Mouse (Mus musculus) G1E (cell line): ENCODE measurements around the gene Ccr8. TPM values are rescaled to one million over a fixed set of nuclear protein-coding genes. Genes with fewer than 3 reads are reported as not detected.

Experiments
- ATAC-seq: 2 replicates; pipeline ENCODE4 v1.8.0; 2016; ENCODE audit warnings: mild to moderate bottlenecking; ENCODE audit not compliant: insufficient number of reproducible peaks, poor library complexity, low FRiP score, severe bottlenecking; ENCODE audit errors: extremely low read depth
- DNase-seq: peaks from one replicate; pipeline ENCODE4 v3.0.0; 2012; ENCODE audit warnings: low spot score
- H3K27me3 ChIP-seq: 2 replicates; pipeline ENCODE4 v1.6.1; 2012; ENCODE audit warnings: mild to moderate bottlenecking, low read length, inconsistent platforms; ENCODE audit not compliant: insufficient read depth
- H3K36me3 ChIP-seq: replicated peaks from 2 replicates; pipeline ENCODE3; 2012; ENCODE audit warnings: mild to moderate bottlenecking, inconsistent platforms
- H3K4me1 ChIP-seq: 2 replicates; pipeline ENCODE4 v1.6.1; 2012; ENCODE audit warnings: low read depth, low read length, inconsistent platforms, mixed read lengths; ENCODE audit not compliant: insufficient read depth
- H3K4me3 ChIP-seq: 2 replicates; pipeline ENCODE4 v1.5.1; 2012; ENCODE audit warnings: low read depth, mild to moderate bottlenecking, inconsistent platforms, low read length, moderate library complexity, mixed read lengths
- H3K9me3 ChIP-seq: replicated peaks from 2 replicates; pipeline ENCODE4 v1.6.1; 2012; ENCODE audit warnings: inconsistent platforms
- CTCF ChIP-seq: IDR thresholded peaks from 2 replicates; pipeline ENCODE4 v1.5.1; 2012; ENCODE audit warnings: low read depth, low read length, inconsistent platforms, mixed read lengths
- GATA1 ChIP-seq: IDR thresholded peaks from 2 replicates; pipeline ENCODE4 v1.6.1; 2012; ENCODE audit warnings: borderline replicate concordance, low read length, inconsistent platforms, mixed read lengths
- GATA2 ChIP-seq: IDR thresholded peaks from 2 replicates; pipeline ENCODE4 v1.6.1; 2012; ENCODE audit warnings: low read depth, low read length, inconsistent platforms, borderline replicate concordance
- POLR2AphosphoS5 ChIP-seq: IDR thresholded peaks from 2 replicates; pipeline ENCODE4 v1.6.1; 2012; ENCODE audit warnings: low read depth, low read length, inconsistent platforms; ENCODE audit not compliant: insufficient replicate concordance
- TAL1 ChIP-seq: conservative IDR thresholded peaks from 2 replicates; pipeline ENCODE4 v1.6.1; 2012; ENCODE audit warnings: low read depth, low read length, inconsistent platforms, mixed read lengths
- polyA plus RNA-seq: library from polyadenylated mRNA; stranded (reverse); fragments of >175 nt; gene quantifications from 2 replicates; pipeline ENCODE4 v1.2.3, GENCODE M21; 2012
- total RNA-seq, 2 experiments: library from RNA; stranded (forward) in 1 of 2; stranded (reverse) in 1 of 2; fragments of 200-1000 nt in 1 of 2; fragments of >200 nt in 1 of 2; fragmentation: Nextera tagmentation in 1 of 2; gene quantifications; 2 replicates each; pipeline ENCODE4 v1.2.3; 2014 to 2017

Gene Ccr8
- total and polyA plus RNA-seq, 3 experiments, result not detected

GRCm38 (mm10) chr9:120113456-120113855 lies 21.5 kb downstream of the Ccr8 start:
- ATAC-seq (no peak), DNase-seq (no peak)
- Histone ChIP-seq H3K27me3 (no peaks in the 10 kb centered on the region), H3K4me1 (peaks cover 74% of the 10 kb centered on the region), H3K36me3 (peaks cover 39% of the 10 kb centered on the region), H3K9me3 (no peaks in the 10 kb centered on the region), H3K4me3 (peak overlapping the region; percentile 68; the same call in 1 of the 2 replicates)
- TF ChIP-seq GATA2, result no peak
- TF ChIP-seq GATA1, result no peak

GRCm38 (mm10) chr9:120114051-120114788 lies 22.3 kb downstream of the Ccr8 start:
- DNase-seq (no peak), ATAC-seq (no peak)
- Histone ChIP-seq H3K9me3 (no peaks in the 10 kb centered on the region), H3K4me1 (peaks cover 80% of the 10 kb centered on the region), H3K27me3 (no peaks in the 10 kb centered on the region), H3K4me3 (peak overlapping the region; percentile 68), H3K36me3 (peaks cover 46% of the 10 kb centered on the region)
- TF ChIP-seq TAL1 (no peak), CTCF (no peak), POLR2AphosphoS5 (no peak), GATA1 (no peak), GATA2 (no peak)

DNA sequence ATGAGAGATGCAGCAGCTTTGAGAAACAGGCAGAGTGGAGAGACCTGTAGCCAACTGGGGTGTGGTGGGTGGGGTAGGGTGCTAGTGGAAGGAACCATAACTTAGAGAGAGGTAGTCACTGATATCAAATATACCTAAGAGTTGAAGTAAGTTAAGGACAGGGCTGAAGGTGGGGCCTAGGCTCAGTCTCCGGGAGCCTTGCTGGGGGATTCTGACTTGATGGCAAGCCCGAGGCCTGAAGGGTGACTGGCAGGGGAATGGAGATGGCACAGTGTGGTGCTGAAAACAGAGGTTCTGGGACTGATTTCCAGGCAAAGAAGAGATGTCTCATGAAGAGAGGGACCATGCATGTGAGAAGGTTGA lies 22.9 kb downstream of the Ccr8 start:
- no peaks in the 10 kb centered on the region for H3K27me3 ChIP-seq
- peaks cover 86% of the 10 kb centered on the region for H3K4me1 ChIP-seq

GRCm38 (mm10) chr9:120115580-120115979 lies 23.7 kb downstream of the Ccr8 start:
- peak overlapping the region; percentile 68; the same call in 1 of the 2 replicates for H3K4me3 ChIP-seq
- peak; percentile 75 for DNase-seq
- TF ChIP-seq GATA1 (no peak), POLR2AphosphoS5 (no peak), TAL1 (peak; percentile 82), CTCF (no peak), GATA2 (no peak)

More for the DNA sequence above, 22.9 kb downstream of the Ccr8 start:
- no peak for ATAC-seq
- H3K36me3 ChIP-seq, result peaks cover 51% of the 10 kb centered on the region
- TF ChIP-seq GATA2 (no peak), GATA1 (no peak), POLR2AphosphoS5 (no peak), CTCF (no peak), TAL1 (no peak)
- H3K9me3 ChIP-seq, result no peaks in the 10 kb centered on the region
- DNase-seq, result no peak
- peak overlapping the region; percentile 68; the same call in 1 of the 2 replicates for H3K4me3 ChIP-seq

GRCm38 (mm10) chr9:120116184-120116624 lies 24.3 kb downstream of the Ccr8 start:
- Histone ChIP-seq H3K4me1 (peaks cover 94% of the 10 kb centered on the region), H3K27me3 (no peaks in the 10 kb centered on the region), H3K36me3 (peaks cover 66% of the 10 kb centered on the region), H3K9me3 (no peaks in the 10 kb centered on the region), H3K4me3 (peak overlapping the region; percentile 68; the same call in 1 of the 2 replicates)
- ATAC-seq (peak; percentile 51), DNase-seq (peak; percentile 72)
- TF ChIP-seq CTCF (no peak), POLR2AphosphoS5 (no peak), GATA2 (no peak), TAL1 (no peak; the same call in 1 of the 2 replicates), GATA1 (no peak)

More at GRCm38 (mm10) chr9:120115580-120115979, 23.7 kb downstream of the Ccr8 start:
- Histone ChIP-seq H3K9me3 (no peaks in the 10 kb centered on the region), H3K36me3 (peaks cover 60% of the 10 kb centered on the region), H3K27me3 (no peaks in the 10 kb centered on the region), H3K4me1 (peaks cover 91% of the 10 kb centered on the region)
- peak; percentile 71 for ATAC-seq

- Histone ChIP-seq H3K4me1 (peaks cover 87% of the 10 kb centered on the region), H3K9me3 (no peaks in the 10 kb centered on the region), H3K27me3 (no peaks in the 10 kb centered on the region), H3K36me3 (peaks cover 80% of the 10 kb centered on the region), H3K4me3 (peak overlapping the region; percentile 49; the same call in 1 of the 2 replicates)
- TF ChIP-seq GATA2 (no peak), GATA1 (no peak), POLR2AphosphoS5 (no peak), TAL1 (no peak), CTCF (no peak)
- DNase-seq (no peak), ATAC-seq (no peak)
Measured at GRCm38 (mm10) chr9:120118212-120118611, 26.3 kb downstream of the Ccr8 start.
